Mouse (Mus musculus) heart, postnatal 0 days (tissue): ENCODE results near the gene Magi2.

Experiments used
- CTCF ChIP-seq: IDR thresholded peaks from 2 replicates; pipeline ENCODE4 v1.5.1; 2016; ENCODE audit warnings: antibody characterized with exemption, control low read depth, low read depth
- EP300 ChIP-seq: IDR thresholded peaks from 2 replicates; pipeline ENCODE4 v1.6.1; 2016; ENCODE audit warnings: antibody characterized with exemption, low read depth

GRCm38 (mm10) chr5:20104496-20104895, 877.7 kb downstream of the Magi2 start:
- TF ChIP-seq CTCF, result no peak
- no peak for TF ChIP-seq EP300
